Mouse (Mus musculus) forebrain, embryonic 16.5 days (tissue): ENCODE measurements around the gene Cd47. TPM values are rescaled to one million over a fixed set of nuclear protein-coding genes. Genes with fewer than 3 reads are reported as not detected.

Experiments
- ATAC-seq: fragments of 200-750 bp; cut with Nextera tagmentation; 2 replicates; pipeline ENCODE4 v1.8.0; 2017; ENCODE audit warnings: mild to moderate bottlenecking, moderate library complexity
- H3K27ac ChIP-seq: fragments of 300-500 bp; sonication (generic); 2 replicates; pipeline ENCODE4 v1.5.1; 2014; ENCODE audit warnings: low read length, control low read depth
- H3K27me3 ChIP-seq: fragments of 300-500 bp; sonication (generic); replicated peaks from 2 replicates; pipeline ENCODE4 v1.6.1; 2014; ENCODE audit warnings: low read length; ENCODE audit not compliant: control insufficient read depth, insufficient read depth
- H3K36me3 ChIP-seq: fragments of 300-500 bp; sonication (generic); 2 replicates; pipeline ENCODE4 v1.6.1; 2014; ENCODE audit not compliant: control insufficient read depth, insufficient read depth
- H3K4me1 ChIP-seq: fragments of 300-500 bp; sonication (generic); replicated peaks from 2 replicates; pipeline ENCODE4 v1.6.1; 2014; ENCODE audit warnings: low read length; ENCODE audit not compliant: control insufficient read depth, insufficient read depth
- H3K4me2 ChIP-seq: fragments of 300-500 bp; sonication (generic); 2 replicates; pipeline ENCODE4 v1.6.1; 2014; ENCODE audit warnings: mild to moderate bottlenecking, low read length, control low read depth
- H3K4me3 ChIP-seq: fragments of 300-500 bp; sonication (generic); replicated peaks from 2 replicates; pipeline ENCODE4 v1.5.1; 2014; ENCODE audit warnings: mild to moderate bottlenecking, low read length, control low read depth
- H3K9ac ChIP-seq: fragments of 300-500 bp; sonication (generic); replicated peaks from 2 replicates; pipeline ENCODE4 v1.6.1; 2014; ENCODE audit warnings: low read depth, low read length, control low read depth
- H3K9me3 ChIP-seq: fragments of 300-500 bp; sonication (generic); 2 replicates; pipeline ENCODE4 v1.6.1; 2016; ENCODE audit warnings: low read length; ENCODE audit not compliant: control insufficient read depth
- WGBS: fragments of 180-500 bp; shearing (Covaris S2); extraction: QIAGEN DNeasy Blood & Tissue Kit; methylation state at CpG from one replicate; pipeline ENCODE4 v1.1.7; 2014; 5-methylcytosine and 5-hydroxymethylcytosine counted together
- polyA plus RNA-seq: library from polyadenylated mRNA; unstranded; fragments of >200 nt; fragmentation: Nextera tagmentation; extraction: Ambion mirVana; gene quantifications from 2 replicates; pipeline ENCODE4 v1.2.1, GENCODE M21; 2015

Cd47 gene
- polyA plus RNA-seq, 1 experiment from 2014 or later: 131 TPM

GRCm38 (mm10) chr16:49943726-49944125 is 143.4 kb downstream of the Cd47 start:
- no peak overlapping the region for H3K27ac ChIP-seq
- no peaks in the 10 kb centered on the region for H3K4me1 ChIP-seq
- ATAC-seq: no peak
- no peaks in the 10 kb centered on the region for H3K36me3 ChIP-seq
- no peaks in the 10 kb centered on the region for H3K9me3 ChIP-seq
- WGBS: 84% methylated on average over 1 of the region's 1 CpGs
- H3K4me3 ChIP-seq: no peak overlapping the region
- H3K27me3 ChIP-seq: no peaks in the 10 kb centered on the region
- H3K4me2 ChIP-seq: no peak overlapping the region
- no peak overlapping the region for H3K9ac ChIP-seq

GRCm38 (mm10) chr16:49945084-49945483 is 144.8 kb downstream of the Cd47 start:
- Histone ChIP-seq H3K27me3 (no peaks in the 10 kb centered on the region), H3K27ac (no peak overlapping the region), H3K4me3 (no peak overlapping the region), H3K9me3 (no peaks in the 10 kb centered on the region), H3K4me1 (no peaks in the 10 kb centered on the region), H3K4me2 (no peak overlapping the region), H3K9ac (no peak overlapping the region), H3K36me3 (no peaks in the 10 kb centered on the region)
- ATAC-seq: no peak
- 79% methylated on average over 5 of the region's 5 CpGs for WGBS

GRCm38 (mm10) chr16:49947049-49947448 is 146.7 kb downstream of the Cd47 start:
- Histone ChIP-seq H3K4me2 (no peak overlapping the region), H3K9me3 (no peaks in the 10 kb centered on the region), H3K4me3 (no peak overlapping the region), H3K9ac (no peak overlapping the region), H3K27me3 (no peaks in the 10 kb centered on the region), H3K4me1 (peaks cover 4% of the 10 kb centered on the region; the same call in 1 of the 2 replicates), H3K36me3 (no peaks in the 10 kb centered on the region), H3K27ac (no peak overlapping the region)
- 93% methylated on average over 3 of the region's 3 CpGs for WGBS
- ATAC-seq: no peak

- H3K27ac ChIP-seq: no peak overlapping the region
- no peaks in the 10 kb centered on the region for H3K36me3 ChIP-seq
- peaks cover 6% of the 10 kb centered on the region; the same call in 1 of the 2 replicates for H3K4me1 ChIP-seq
- H3K9me3 ChIP-seq: no peaks in the 10 kb centered on the region
- H3K9ac ChIP-seq: no peak overlapping the region
- no peaks in the 10 kb centered on the region for H3K27me3 ChIP-seq
- WGBS: 95% methylated on average over 7 of the region's 7 CpGs
- no peak overlapping the region for H3K4me3 ChIP-seq
- ATAC-seq: no peak
- H3K4me2 ChIP-seq: no peak overlapping the region
These were observed 147.3 kb downstream of the Cd47 start for GRCm38 (mm10) chr16:49947610-49948009.

GRCm38 (mm10) chr16:49948287-49948686 is 148.0 kb downstream of the Cd47 start:
- WGBS: 88% methylated on average over 3 of the region's 3 CpGs
- Histone ChIP-seq H3K36me3 (no peaks in the 10 kb centered on the region), H3K27me3 (no peaks in the 10 kb centered on the region), H3K4me2 (no peak overlapping the region), H3K27ac (no peak overlapping the region), H3K4me3 (no peak overlapping the region), H3K9ac (no peak overlapping the region), H3K4me1 (peaks cover 6% of the 10 kb centered on the region; the same call in 1 of the 2 replicates), H3K9me3 (no peaks in the 10 kb centered on the region)
- ATAC-seq: no peak

- WGBS: 73% methylated on average over 4 of the region's 4 CpGs
- no peak for ATAC-seq
- H3K36me3 ChIP-seq: no peaks in the 10 kb centered on the region
- no peak overlapping the region for H3K4me2 ChIP-seq
- no peak overlapping the region for H3K4me3 ChIP-seq
- no peak overlapping the region for H3K27ac ChIP-seq
- H3K9ac ChIP-seq: no peak overlapping the region
- peaks cover 6% of the 10 kb centered on the region; the same call in 1 of the 2 replicates for H3K4me1 ChIP-seq
- H3K27me3 ChIP-seq: no peaks in the 10 kb centered on the region
- H3K9me3 ChIP-seq: no peaks in the 10 kb centered on the region
These were observed 148.9 kb downstream of the Cd47 start for GRCm38 (mm10) chr16:49949261-49949660.

GRCm38 (mm10) chr16:49950340-49950739 is 150.0 kb downstream of the Cd47 start:
- 48% methylated on average over 2 of the region's 2 CpGs for WGBS
- Histone ChIP-seq H3K4me1 (peaks cover 6% of the 10 kb centered on the region; the same call in 1 of the 2 replicates), H3K4me3 (no peak overlapping the region), H3K9me3 (no peaks in the 10 kb centered on the region), H3K36me3 (no peaks in the 10 kb centered on the region), H3K27ac (peak overlapping the region; percentile 53), H3K4me2 (no peak overlapping the region), H3K27me3 (no peaks in the 10 kb centered on the region), H3K9ac (no peak overlapping the region)
- ATAC-seq: no peak

GRCm38 (mm10) chr16:49951288-49951691 is 151.0 kb downstream of the Cd47 start:
- no peaks in the 10 kb centered on the region for H3K36me3 ChIP-seq
- WGBS: 49% methylated on average over 2 of the region's 2 CpGs
- H3K4me1 ChIP-seq: peaks cover 6% of the 10 kb centered on the region; the same call in 1 of the 2 replicates
- no peak overlapping the region for H3K4me3 ChIP-seq
- no peak overlapping the region for H3K27ac ChIP-seq
- ATAC-seq: peak; percentile 54
- no peaks in the 10 kb centered on the region for H3K27me3 ChIP-seq
- no peaks in the 10 kb centered on the region for H3K9me3 ChIP-seq
- H3K4me2 ChIP-seq: no peak overlapping the region
- no peak overlapping the region for H3K9ac ChIP-seq

- Histone ChIP-seq H3K4me2 (no peak overlapping the region), H3K36me3 (no peaks in the 10 kb centered on the region), H3K9ac (no peak overlapping the region), H3K4me1 (peaks cover 6% of the 10 kb centered on the region; the same call in 1 of the 2 replicates), H3K27ac (no peak overlapping the region), H3K4me3 (no peak overlapping the region), H3K9me3 (no peaks in the 10 kb centered on the region), H3K27me3 (no peaks in the 10 kb centered on the region)
- 78% methylated on average over 8 of the region's 8 CpGs for WGBS
- ATAC-seq: 0 out of 2 replicates have a peak, but pooled peaks have one; percentile 22
These were observed 151.7 kb downstream of the Cd47 start for GRCm38 (mm10) chr16:49951925-49952523.
